Mouse (Mus musculus): Measurements from ENCODE around the gene Gm21992. TPM values are rescaled to one million over a fixed set of nuclear protein-coding genes. Genes with fewer than 3 reads are reported as not detected.

Gene Gm21992
- total RNA-seq, 2 experiments from 2014 or later: 21.1 to 24.7 TPM

DNA sequence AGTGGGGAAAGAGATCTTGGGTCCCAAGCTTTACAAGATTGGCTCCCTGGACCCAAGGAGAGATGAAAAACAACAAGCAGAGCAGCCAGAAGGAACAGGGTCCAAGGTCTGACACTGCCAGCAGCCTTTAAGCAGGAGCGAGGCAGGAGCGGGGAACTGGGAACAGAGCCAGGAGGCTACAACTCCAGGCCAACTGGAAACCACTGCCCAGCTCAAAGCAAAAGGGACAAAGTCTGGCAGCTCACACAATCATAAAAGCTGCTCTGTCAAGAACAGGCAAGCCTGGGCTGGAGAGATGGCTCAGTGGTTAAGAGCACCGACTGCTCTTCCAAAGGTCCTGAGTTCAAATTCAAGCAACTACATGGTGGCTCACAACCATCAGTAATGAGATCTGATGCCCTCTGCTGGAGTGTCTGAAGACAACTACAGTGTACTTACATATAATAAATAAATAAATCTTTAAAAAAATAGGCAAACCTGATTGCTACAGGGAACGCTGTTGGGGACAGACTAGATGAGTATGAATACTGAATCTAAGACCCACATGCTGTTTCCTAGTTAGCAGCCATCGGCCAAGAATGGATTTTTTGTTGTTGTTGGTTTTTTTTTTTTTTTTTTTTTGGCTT lies 9.4 kb upstream of the Gm21992 start:
- peak; percentile 81 to 83 for DNase-seq
- intact Hi-C loops (cut with DNase I): no loop called here

DNA sequence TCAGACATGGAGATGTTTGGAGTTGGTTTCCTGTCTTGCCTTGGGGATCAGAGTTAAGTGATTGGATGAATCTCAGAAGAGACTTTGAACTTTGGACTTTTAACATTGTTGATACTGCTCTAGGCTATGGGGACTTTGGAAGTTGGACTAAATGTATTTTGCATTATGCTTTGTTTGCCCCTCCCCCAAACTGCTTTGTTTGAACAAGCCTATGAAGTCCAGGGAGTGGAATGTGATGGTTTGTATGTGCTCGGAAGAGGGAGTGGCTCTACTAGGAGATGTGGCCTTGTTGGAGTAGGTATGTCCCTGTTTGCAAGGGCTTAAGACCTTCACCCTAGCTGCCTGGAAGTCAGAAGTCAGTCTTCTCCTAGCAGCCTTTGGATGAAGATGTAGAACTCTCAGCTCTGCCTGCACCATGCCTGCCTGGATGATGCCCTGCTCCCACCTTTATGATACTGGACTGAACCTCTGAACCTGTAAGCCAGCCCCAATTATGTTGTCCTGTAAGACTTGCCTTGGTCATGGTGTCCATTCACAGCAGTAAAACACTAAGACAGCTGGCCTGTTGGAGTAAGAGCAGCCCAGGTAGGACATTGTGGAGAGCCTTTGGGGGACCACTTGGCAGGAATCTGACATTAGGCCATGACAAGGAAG lies 5.9 kb upstream of the Gm21992 start:
- no peak for DNase-seq
- intact Hi-C loops (cut with DNase I): no loop called here

DNA sequence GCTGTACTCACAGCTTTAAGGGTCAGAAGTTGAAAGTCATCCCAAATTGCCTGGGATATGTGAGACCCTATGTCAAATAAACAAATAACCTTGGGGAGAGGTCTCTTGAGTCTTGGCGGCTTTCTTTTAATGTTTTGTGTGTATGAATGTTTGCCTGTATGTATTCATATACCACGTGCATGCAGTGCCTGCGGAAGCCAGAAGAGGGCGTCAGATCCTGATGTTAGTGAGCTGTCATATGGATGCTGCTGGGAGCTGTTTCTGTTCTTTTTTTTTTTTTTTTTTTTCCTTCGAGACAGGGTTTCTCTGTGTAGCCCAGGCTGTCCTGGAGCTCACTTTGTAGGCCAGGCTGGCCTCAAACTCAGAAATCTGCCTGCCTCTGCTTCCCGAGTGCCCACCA lies 1.6 kb upstream of the Gm21992 start:
- peak in 1 of 2 experiments; percentile 28 for DNase-seq
- intact Hi-C loops (cut with DNase I): loop anchor here (2.0 kb wide), 2 partner anchors 26 to 58 kb away; partner anchors contain the start of genes Ccdc87 and Ccs

DNA sequence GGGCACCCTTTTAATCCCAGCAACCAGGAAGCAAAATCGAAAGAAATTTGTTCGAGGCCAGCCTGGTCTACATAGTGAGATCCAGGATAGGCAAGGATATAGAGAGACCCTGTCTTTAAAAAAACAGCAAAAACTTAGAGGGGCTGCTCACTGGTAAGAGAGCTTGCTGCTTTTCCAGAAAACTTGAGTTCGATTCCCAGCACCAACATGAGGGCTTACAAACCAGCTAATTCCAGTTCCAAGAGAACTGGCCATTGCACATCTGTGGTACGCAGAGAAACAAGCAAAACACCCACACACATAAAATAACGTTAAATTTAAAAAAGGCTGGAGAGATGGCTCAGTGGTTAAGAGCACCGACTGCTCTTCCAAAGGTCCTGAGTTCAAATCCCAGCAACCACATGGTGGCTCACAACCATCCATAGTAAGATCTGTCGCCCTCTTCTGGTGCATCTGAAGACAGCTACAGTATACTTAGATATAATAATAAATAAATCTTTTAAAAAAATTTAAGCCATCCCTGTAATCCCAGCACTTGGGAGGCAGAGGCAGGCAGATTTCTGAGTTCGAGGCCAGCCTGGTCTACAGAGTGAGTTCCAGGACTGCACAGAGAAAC lies 1.0 kb upstream of the Gm21992 start:
- DNase-seq: peak in 1 of 2 experiments; percentile 16
- intact Hi-C loops (cut with DNase I): loop anchor here (2.0 kb wide), 2 partner anchors 26 to 58 kb away; partner anchors contain the start of genes Ccdc87 and Ccs

DNA sequence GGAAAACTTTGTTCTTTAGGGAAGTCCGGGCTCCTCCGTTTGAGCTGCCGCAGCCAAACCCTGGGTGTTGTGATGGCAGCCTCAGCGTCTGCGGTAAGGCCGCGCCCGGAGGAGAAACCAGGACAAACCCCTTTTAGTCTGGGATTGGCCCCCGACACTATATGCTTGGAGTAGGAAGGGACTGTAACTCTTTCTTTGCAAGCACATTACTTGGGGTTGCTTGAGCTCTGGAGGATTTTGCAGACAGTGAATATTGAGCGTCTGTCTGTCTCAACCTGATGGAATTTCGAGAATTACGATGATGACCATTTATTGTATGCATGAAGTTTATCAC lies 464 bp upstream of the Gm21992 start:
- DNase-seq: no peak
- intact Hi-C loops (cut with DNase I): loop anchor here (2.0 kb wide), 2 partner anchors 27 to 57 kb away; partner anchors contain the start of genes Ccdc87 and Ccs

DNA sequence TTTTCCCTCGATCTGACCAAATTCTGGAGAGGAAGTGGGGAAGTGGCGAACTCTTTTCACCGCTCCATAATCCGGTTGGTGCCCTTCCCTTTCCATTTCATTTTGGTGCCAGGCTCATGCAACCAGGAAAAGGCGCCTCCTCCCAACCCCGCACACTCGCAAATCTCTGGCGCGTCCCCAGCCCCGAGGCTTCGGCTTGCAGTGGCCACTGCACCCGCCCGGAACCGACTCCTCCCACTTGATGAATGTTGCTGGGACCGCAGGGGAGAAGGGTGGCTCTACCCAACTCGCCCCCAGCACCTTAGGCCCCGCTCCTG lies 708 bp downstream of the Gm21992 start:
- DNase-seq: no peak
- intact Hi-C loops (cut with DNase I): no loop called here

DNA sequence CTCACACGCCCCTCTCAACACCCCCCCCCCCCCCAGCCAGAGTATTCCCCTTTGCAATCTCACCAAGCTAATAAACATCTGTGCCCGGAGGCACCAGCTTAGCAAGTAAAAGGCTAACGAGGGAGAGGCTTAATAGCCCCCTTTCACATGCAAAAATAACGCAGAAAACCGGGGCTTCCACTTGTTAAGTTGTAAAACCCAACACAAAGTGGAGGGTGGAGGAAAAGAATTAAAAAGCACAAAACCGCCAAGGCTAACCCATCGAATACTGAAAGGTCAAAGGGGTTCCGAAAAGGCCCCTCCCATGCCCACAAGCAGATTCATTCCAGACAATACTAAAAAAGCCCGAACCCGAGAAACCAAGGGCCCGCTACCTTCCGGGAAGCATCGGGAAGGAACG lies 1.1 kb downstream of the Gm21992 start:
- intact Hi-C loops (cut with DNase I): no loop called here
- no peak for DNase-seq

DNA sequence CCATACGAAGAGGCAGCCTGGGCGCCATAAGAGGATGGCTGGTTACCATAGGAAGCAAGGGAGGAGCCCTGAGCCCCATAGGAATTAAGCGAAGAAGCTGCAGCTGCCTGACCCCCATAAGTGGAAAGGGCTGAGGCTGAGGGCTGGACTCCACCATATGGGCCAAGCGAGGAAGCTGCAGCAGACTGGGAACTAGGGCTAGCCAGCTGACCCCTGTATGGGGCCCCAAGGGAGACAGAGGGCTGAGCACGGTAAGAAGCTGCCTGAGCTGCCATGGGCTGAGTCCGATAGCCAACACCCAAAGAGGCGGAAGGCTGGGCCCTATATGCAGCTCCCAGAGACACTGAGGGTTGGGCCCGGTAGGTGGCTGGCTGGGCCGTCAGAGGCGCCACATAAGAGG lies 8.1 kb downstream of the Gm21992 start:
- no peak for DNase-seq
- intact Hi-C loops (cut with DNase I): no loop called here

DNA sequence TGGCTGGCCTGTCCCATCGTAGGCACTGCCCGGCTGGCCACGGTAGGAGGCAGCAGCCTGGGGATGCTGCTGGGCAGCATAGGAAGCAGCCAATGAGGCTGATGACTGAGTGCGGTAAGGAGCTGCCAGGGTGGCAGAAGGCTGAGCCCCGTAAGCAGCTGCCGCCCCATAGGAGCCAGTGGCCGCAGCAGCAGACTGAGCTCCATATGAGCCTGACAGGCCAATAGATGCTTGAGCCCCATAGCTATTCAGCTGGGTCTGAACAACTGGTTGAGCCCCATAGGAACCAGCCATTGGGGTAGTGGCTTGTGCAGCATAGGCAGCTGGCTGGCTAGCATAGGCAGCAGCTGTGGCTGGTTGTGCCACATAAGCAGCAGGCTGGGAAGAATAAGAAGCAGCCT lies 8.7 kb downstream of the Gm21992 start:
- DNase-seq: no peak
- intact Hi-C loops (cut with DNase I): no loop called here

DNA sequence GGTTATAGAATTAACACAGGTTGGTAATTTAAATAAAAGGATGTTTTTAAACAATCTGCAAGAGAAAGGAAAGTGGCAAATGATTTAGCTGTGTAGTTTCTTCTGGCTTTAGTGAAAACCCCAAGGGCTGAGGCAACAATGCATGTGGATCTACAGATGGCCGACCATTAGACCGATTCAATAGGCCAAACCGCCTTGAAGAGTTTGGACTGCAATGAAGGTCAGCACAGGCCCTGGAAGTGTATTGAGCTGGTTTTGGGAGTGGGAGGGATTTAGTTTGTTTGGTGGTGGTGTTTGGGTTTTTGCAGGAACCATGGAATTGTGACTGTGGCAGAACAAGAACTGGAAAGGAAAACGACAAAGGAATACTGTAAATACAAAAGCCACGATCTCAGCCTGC lies 12.3 kb downstream of the Gm21992 start:
- intact Hi-C loops (cut with DNase I): loop anchor here (5.0 kb wide), 1 partner anchor 37 kb away; no protein-coding TSS in a partner anchor
- no peak for DNase-seq

DNA sequence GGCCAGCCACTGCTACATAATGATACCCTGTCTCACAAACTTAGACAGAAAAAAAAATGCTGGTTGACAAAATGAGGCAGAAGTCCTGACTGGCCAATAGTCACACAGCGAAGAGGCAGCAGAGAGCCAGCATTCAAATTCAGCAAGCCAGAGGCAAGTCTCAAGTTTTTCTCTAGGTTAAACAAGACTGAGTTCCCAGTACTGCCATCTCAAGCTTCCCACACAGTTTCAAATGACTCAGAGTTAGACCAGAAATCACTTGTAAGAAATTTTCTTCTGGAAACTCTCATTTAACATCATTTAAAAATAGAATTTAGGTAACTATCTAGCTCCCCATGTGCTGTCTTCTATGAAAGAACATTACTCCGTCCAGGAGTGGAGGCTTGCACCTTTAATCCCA lies 13.6 kb downstream of the Gm21992 start:
- intact Hi-C loops (cut with DNase I): loop anchor here (5.0 kb wide), 1 partner anchor 36 kb away; no protein-coding TSS in a partner anchor
- DNase-seq: no peak

DNA sequence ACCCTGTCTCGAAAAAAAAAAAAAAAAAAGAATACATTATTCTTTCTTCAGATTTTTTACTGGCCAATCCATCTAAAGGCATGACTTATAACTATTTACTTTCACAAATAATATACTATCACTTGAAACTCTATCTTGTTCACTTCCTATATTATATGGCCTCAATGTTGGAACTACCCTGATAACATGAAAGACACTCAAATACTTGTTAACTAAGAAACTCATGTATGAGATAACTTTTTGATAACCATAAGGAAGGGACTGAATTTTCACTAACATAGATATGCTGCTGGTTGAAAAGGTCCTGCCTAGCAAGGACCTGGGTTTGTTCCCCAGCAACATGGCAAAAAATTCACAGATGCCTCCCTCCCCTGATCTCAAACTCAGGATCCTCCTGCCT lies 15.5 kb downstream of the Gm21992 start:
- DNase-seq: no peak
- intact Hi-C loops (cut with DNase I): loop anchor here (2.0 to 5.0 kb wide), 2 partner anchors 13 to 34 kb away; no protein-coding TSS in a partner anchor

DNA sequence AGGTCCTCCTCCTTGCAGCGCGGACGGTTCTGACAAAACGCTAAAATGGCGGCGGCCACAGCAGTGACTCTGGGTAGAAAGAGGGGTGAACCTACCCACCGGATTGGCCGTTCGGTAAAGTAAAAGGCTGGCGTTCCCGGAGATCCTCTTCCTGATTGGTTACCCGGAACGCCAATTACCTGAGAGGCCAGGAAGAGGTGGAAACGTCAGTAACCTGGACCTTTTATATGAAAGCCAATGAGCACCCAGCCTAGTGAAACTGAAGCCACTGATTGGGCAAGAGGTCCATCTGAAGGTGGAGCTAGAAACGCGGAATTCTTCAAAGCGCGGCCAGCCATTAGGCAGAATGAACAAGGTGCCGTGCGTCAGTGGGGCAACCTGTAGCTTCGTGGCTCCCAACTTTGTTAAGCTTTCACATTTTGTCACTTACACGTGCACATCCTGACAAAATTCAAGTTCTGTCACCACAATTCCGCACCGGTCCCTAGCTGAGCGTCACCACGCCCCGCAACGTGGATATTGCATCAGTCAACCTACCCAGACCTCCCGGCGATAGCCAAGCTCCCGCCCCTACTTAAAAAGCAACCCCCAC lies 17.5 kb downstream of the Gm21992 start, which contains the start of gene Rbm4:
Rbm4 (minus strand) TSS at position 71 of the 592 bp plus-strand sequence.
- peak; percentile 94 to 97 for DNase-seq
- intact Hi-C loops (cut with DNase I): loop anchor here (2.0 kb wide), 1 partner anchor 15 kb away; no protein-coding TSS in a partner anchor

DNA sequence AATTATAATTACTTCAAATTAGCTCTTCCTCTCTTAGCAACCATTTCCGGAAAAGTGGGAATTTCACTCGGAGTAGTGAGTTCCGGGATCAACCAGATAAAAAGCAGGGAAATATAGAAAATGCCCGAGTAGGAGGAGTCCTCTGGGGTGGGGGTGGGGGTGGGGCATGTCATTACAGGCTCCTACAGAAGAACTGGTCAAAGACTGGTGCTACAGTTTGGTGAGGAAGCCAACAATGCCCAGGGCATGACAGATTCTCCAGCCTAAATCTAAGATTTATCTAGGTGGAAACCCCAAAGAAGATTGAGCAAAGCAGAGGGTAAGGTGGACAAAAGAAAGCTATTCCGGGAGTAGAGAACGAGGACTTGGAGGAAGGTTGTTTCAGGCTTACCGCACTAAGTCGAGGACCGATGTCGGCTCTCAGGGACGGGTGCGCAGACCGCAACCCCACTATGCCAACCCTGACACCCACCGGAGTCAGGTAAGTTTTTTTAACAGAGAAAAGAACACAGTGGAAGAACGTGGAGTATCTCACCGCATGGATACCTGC lies 18.1 kb downstream of the Gm21992 start:
- no peak for DNase-seq
- intact Hi-C loops (cut with DNase I): no loop called here

DNA sequence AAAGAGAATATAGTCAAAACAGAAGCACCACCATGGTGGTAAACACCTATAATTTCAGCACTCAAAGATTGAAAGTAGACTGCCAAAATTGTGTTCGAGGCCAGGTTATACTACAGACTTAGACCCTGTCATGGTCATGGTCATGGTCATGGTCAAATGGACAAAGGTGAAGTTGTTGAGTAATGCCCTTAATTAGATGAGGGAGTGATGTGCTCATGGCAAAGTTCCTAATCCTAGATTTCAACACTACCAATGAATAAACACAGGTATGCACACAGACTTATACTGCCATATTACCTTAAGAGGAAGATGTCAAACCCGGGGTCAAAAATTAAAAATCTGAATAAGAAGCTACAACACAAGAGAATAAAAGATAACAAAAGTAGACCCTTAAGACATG lies 25.1 kb downstream of the Gm21992 start:
- intact Hi-C loops (cut with DNase I): no loop called here
- no peak for DNase-seq

DNA sequence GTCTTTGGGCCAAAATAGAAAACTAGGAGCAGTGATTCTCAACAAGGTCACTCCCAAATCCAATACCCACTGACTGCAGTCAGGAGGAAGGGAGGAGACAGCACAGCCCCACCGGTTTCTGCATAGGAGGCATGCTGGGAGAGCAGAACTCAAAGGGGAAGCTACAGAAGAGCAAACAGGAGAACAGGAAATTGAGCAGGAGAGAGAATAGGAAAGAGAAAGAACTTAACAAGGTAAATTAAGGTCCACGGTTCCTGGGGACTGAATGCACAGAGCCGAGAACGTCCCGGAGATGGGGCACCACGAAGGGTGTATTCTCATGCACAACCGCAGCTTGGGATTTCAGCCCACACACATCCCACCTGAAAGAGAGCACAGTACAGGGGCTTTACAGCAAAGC lies 26.2 kb downstream of the Gm21992 start:
- intact Hi-C loops (cut with DNase I): no loop called here
- no peak for DNase-seq

DNA sequence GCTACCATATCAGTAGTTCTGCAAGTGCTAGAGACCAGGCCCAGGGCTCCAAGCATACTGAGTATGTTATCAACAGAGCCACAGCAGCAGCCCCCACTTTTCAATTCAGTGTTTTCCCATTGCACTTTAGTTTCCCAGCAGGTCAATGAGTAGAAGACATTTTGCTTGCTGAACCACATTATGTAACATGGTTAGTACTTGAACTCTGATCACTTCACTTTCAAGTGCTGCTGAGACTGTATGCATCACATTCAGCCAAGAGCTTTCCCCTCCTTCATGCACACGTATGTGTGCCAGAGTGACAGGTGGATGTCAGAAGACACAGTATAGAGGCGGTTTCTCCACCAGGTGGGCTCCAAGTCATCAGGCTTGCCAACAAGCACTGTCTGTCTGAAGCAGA lies 28.5 kb downstream of the Gm21992 start:
- intact Hi-C loops (cut with DNase I): no loop called here
- no peak for DNase-seq

DNA sequence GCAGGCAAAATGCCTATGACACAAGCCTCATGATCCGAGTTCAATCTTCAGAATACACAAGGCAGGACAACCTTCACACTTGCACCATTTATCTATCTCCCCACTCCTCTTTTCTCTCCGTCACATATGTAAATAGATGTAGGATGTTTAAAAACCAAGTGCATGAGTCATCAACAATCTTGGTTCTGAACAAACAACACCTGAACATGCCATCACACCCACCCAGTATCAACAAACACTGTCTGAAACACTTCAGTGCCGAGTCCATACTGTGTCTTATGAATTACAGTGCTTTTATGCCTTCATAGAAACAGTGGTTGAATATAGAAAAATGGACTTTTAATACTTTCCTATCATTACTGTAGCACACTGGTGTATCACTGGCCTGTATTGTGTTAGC lies 38.6 kb downstream of the Gm21992 start:
- intact Hi-C loops (cut with DNase I): no loop called here
- DNase-seq: no peak

DNA sequence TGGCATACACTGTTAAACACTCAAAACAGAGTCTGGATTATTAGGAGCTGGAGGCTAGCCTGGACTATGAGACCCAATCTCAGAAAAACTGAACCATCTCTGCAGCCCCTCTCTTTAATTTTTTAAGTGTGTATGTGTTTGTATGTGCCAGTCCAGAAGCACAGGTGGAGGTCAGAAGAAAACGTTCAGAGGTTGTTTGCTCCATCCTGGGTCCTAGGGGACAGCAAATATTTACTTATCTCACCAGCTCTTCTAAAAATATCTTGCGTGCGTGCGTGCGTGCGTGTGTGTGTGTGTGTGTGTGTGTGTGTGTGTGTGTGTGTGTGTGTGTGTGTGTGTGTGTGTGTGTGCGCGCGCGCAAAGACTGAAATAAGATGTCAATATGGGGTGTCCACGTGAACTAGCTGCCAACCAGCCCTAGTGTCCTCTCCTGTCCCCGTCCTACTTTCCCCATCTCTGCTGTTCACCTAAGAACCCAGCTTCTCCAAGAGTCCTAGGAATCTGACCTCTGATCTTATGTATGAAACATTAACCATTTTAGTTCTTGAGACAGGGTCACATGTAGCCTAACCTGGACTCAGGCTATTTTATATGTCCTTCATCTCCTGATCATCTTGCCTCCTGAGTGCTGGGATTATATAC lies 43.8 kb downstream of the Gm21992 start:
- DNase-seq: no peak
- intact Hi-C loops (cut with DNase I): no loop called here

DNA sequence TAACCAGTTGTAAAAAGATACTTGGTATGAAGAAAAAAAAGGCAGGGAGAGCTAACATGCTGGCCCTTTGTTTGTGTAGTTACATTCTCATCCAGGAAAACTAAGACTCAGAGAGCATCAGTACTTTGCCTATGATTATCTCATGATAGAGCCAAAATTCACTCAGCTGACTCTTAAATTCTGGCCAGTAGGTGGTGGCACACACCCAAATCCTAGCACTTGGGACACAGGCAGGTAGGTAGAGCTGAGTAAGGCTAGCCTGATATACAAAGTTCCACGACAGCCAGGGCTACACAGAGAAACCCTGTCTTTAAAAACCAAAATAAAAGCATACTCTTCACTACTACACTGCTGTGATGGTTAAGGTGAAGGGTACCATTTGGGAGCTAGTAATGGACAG lies 48.5 kb downstream of the Gm21992 start:
- no peak for DNase-seq
- intact Hi-C loops (cut with DNase I): loop anchor here (5.0 kb wide), 1 partner anchor 34 kb away; no protein-coding TSS in a partner anchor
